Mouse (Mus musculus): ENCODE data around the gene Adcy3. TPM values are rescaled to one million over a fixed set of nuclear protein-coding genes. Genes with fewer than 3 reads are reported as not detected.
A peak's percentile ranks its signal among the peaks of the same experiment; 100 is the strongest.

Gene Adcy3
- total RNA-seq (2021): 1 to 10 TPM; 3.4 to 5.2 TPM
- long read RNA-seq, experiment 1, full-length matches to known transcripts: 1 of 5 reads
- long read RNA-seq, experiment 1, partial matches to known transcripts: 1 of 5 reads
- long read RNA-seq, experiment 1, other reads (novel, unspliced or antisense): 3 of 5 reads
- long read RNA-seq, experiment 2: 0 reads

DNA sequence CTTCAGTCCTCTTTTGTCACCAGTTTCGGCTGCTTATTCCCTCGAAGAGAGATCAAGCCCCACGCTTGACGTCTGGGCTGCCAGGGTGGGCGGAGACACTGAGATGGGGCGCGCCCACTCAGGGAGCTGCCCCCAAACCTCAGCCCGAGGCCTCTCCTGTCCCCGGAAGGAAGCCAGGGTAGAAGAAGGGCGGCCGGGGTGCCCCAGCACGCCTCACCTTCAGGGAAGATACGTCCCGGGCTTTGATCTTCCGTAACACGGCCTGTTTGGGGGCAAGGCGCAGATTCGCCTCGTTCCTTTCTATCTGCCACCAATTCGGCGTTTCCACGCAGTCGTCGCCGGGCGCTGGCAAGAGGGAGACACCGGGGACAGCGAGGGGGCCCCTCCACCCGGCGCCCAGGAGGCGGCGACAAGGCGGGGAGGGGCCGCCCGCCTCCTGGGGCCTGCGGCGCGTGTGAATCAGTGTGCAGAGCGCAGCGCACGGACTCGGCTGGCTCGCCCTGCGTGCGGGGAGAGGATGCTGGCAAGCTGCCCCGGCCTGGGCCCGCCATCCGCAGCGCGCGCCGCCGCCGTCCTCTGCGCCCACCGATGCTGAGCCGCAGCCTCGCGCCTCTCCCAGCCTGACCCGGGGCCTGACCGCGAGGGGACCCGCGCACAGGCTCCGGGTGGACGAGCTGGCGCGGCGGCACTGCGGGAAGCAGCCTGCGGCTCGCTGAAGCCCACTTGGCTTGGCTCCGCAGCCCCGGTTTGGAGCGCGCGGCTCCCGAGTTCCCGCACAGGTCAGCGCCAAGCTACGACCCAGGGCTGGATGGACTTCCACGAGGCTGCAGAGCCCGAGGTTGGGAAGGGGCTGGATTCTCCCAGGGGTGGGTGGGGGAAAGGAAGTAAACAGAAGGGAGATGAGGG lies at the start of gene Adcy3:
Adcy3 (plus strand) TSS at position 163 of the 906 bp plus-strand sequence.
- peak; percentile 60 to 68 for DNase-seq

DNA sequence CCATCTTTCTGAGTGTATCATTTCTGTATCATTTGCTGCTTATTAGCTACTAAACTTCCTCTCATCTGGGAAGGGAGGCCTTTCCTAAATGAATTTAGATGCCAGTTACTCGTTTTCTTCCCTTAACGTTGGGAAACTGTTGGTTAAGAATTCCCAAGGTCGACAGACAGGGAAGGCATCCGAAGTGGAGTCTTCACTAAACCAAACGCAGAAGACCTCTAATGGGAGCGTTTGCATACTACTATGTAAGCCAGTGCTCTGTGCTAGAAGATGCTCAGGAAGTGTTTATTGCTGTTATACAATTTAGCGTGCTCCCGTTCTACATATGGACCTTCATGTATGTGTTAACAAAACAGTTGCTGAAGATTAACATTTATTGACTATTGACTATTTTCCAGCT lies 49.5 kb upstream of the Adcy3 start:
- no peak for DNase-seq

DNA sequence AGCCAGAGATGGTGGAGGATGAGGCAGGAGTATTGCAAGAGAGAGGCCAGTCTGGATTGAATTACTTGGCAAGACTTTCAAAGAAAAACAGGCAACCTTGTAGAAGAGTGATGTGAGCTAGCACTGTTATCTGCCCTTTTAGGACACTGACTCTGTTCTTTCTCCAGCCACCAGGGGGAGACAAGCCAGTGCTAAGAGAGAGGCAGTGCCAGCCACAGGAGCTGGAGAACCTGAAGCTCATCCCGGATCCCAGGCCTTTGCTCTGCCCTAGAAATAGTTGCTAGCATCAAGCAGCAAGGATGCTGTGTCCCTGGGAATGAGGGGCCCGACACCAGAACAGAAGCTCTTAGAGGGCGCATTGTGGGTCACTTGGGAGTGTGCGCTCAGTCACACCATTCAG lies 25.5 kb upstream of the Adcy3 start:
- peak; percentile 69 to 85 for DNase-seq

DNA sequence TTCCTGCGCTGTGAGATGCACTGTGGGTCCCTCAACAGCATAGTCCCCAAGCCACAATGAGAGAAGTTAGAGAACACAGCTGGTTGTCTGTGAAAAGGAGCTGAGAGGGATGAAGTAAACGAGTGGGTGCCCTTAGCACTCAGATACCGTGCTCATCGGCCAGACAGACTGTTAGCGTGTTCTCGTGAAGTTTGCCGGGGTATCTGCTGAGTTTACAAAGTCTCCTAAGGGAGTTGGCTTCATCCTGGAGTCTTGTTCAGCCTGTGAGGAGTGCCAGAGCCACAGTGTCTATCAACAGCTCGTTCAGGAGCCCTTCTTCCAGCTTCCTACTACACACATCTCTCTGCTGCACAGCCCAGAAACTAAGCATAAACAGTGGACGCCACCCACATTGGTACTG lies 16.8 kb upstream of the Adcy3 start:
- DNase-seq: no peak

DNA sequence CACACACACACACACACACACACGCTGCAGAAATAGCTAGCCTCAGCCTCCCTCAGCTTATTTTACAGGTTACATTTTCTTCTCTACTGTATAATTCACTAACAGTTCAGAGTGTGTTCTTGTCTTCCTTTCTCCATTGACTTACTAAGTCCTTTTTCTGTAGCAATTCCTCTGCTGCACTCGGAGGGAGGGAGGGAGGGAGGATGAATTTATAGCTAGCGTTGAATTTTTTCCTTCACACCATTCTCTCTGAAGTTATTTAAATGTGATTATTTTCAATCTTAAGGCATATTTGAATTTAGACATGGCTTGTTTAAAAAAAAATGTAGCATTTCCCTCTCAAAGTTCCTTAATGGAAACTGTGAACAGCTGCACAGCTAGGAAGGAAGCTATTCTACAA lies 15.8 kb upstream of the Adcy3 start:
- DNase-seq: no peak

DNA sequence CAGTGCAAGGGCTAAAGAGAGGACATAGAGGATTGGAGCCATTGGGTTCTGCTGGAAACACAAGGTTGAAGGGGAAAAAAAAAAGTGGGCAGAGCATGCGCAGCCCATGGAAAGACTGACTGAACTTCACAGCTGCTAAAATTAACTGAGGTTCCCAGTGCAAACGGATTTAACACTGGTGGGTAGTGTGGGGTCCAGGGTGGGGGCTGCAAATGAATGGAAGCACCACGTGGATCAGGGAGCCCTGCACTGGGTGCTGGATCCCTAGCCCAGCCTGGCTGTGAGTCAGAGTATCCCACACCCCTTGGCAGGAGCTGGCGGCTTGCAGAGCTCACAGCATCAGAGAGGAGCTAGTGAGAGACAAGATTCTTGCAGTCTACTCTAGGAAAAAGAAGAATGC lies 15.3 kb upstream of the Adcy3 start:
- no peak for DNase-seq

DNA sequence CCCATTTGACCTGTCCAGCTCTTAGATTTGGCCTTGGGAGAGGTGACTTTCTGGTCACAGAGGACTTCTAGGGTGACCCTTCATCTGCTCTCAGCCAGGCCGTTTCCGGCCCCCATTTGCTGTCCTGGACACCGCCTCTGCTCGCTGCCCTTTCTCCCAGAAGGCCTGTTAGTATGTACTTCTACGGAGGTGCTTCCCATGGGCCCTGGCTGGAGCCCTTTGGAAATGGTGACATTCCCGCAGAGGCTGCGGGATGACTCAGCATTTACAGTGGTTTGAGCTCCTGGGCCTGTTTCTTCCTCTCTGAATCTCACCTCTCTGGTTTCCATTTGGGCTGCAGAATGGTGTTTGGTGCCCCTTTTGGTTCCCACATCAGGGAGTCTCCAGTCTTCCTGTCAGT lies 5.6 kb upstream of the Adcy3 start:
- no peak for DNase-seq

DNA sequence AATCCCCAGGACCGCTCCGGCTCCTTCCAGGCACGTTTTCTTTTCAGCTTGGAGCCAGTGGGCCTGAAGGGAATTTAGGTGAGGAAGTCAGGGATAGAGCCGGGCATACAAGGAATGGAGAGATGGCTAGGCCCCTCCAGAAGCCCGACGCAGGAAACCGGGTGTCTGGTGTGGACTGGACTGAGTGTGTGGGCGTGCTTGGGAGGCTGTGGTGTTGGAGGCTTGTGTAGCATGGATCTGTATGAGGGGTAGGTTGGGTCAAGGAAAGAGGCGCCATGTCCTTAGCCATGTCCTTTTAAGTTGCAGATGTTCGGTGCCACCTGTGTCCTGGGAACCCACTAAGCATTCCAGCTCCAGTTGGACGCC lies 927 bp downstream of the Adcy3 start:
- DNase-seq: no peak

DNA sequence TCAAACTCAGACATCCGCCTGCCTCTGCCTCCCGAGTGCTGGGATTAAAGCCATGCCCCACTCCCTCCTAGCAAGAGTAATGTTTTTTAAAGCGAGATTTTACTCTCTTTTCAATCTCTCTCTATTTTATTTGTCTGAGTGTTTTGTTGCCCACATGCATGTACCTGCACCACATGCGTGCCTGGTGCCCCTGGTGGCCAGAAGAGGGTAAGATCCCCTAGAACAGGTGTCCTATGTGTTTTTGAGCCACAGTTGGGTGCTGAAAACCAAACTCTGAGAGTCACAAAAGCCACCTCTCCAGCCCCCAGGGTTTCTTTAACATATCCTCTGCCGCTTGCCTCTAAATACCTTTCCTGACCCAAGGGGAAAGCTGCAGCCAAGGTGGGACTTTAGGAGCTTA lies 10.3 kb downstream of the Adcy3 start:
- no peak for DNase-seq

DNA sequence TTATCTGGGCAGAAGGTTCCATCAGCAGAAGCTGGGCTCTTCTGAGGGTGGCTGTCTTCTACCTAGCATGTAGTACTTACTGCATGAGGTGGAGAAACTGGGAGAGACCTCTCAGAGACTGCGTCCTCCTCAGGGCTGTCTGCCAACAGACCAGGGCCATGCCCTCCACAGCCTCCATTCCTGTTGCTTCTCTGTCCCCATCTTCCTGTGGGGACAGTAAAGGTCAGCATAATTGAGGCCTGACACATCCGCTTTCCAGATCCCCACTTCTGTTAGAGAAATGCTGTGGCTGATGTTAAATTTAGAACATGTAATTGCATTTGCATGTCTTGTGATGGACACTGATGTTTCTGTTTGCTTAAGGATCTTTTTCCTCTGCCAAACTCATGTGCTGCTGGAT lies 18.0 kb downstream of the Adcy3 start:
- DNase-seq: peak in 1 of 2 experiments; percentile 43

DNA sequence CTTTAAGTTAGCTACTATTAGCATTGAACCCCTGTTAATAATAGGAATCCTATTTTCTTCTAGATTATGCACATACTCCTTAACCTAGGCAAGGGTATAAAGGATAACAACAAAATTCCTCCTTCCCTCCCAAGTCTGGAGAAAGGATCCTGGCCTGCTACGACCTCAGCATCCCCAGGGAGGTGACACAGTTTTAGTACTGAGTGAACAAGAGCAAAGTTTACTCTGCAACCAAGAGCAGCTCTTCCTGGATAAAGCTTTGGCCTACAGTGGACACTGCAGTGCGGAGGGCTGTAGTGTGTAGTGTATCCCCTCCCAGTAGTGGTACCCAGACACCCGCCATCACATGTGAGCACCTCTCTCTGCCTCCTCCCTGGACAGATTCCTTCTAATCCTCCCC lies 19.1 kb downstream of the Adcy3 start:
- DNase-seq: peak; percentile 60 to 69

DNA sequence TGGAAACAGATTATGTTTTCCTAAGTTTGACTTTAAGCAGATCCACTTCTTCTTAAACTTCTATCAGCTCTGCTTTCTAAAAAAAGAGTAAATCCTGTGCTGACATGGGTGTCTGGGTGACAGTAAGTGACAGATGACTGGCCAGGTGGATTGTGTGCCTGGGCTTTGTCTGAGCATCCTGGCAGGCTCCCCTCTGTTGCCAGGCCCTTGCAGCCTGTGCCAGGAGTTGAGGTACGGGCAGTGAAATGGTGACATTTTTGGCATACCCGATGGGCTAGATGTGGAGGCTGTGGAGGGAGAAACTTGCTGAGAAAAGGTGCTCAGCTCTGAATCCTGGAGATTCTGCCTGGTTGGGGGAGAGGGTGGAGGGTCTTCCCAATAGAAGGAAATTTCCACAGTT lies 24.6 kb downstream of the Adcy3 start:
- peak; percentile 22 to 34 for DNase-seq

DNA sequence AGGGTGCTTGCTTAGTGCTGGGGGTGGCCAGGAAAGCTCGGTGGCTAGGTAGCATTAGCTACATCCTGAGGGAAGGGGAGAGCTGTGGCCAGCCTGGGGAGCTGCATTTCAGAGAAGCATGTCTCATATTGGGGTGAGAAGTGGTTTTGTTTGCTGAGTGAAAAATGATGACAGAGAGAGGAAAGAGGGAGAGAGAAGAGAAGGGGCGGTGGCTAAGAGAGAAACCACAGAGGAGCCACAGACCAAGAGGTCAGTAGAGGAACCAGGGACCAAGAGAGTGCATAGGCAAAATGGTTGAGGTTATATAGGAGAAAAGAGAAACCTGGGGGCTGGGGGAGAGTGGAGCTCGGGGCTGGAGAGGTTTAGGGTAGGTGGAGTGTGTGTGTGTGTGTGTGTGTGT lies 25.3 kb downstream of the Adcy3 start:
- no peak for DNase-seq

DNA sequence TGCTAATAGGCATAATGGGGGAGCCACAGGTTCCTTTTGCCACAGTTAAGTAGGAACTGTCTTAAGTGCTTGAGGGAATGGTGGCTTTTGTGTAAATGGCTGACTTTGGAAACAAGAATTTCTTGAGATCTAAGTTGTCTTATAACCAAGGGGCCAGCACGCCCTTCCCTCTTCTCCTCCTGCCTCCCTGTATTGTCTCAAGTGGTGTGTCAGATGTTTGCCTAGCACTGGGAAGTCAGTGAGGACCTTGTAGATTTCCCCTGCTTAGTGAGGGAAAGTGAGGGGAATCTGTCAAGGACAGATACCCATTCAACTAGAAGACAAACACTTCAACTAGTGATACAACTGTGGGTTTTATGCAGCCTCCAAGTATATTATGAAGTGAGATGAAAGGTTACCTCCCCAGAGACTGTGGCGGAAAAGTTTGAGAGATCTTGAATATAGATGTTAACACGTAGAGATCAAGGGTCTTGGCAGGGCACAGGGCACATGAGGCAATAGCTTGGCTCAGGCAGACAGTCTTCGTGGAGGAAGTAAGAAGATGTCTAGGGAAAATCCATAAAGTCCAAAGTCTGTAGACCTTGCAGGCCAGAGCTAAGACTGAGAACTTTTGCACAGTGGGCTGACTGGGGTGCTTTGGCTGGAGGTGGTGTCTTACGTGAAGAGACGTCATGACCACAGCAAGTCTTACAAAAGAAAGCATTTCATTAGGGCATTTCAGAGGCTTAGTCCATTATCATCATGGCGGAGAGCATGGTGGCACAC lies 26.1 kb downstream of the Adcy3 start:
- DNase-seq: no peak

DNA sequence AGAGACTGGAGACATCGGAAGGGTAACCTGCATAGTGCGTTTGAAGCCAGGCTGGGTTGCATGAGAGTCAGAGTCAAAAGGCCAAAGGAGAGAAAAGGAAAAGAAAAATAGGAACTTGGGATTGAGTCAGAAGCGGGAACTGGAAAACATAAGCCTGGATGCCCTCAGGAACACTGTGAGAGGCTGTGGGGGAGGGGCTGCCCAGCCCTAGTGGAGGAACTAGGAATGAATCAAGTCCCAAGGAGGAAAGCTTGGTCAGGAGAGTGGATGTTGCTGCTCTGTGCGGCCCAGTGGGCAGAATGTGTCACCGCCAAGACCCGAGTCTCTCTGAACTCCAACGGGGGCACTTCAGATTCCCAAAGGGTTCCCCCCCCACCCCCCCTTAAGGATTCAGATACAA lies 27.4 kb downstream of the Adcy3 start:
- DNase-seq: peak in 1 of 2 experiments; percentile 24

DNA sequence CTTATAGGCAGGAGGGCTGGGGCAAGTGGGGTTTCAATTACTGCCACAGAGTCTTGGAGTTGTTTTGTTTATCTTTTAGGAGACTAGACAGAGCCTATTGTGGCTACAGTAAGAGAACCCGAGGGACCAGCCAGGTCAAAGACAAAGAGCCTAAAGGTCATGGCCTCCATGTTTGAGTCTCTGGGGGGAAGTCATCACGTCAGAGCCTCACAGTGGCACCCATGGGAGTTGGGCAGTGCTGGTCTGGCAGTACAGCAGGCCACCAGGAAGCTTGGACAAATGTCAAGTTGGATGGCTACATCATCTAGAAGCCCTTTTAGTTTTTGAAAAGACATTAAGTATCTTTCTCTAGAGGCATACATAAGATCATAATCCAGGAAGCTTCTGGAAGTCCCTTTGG lies 30.0 kb downstream of the Adcy3 start:
- peak in 1 of 2 experiments; percentile 26 for DNase-seq

DNA sequence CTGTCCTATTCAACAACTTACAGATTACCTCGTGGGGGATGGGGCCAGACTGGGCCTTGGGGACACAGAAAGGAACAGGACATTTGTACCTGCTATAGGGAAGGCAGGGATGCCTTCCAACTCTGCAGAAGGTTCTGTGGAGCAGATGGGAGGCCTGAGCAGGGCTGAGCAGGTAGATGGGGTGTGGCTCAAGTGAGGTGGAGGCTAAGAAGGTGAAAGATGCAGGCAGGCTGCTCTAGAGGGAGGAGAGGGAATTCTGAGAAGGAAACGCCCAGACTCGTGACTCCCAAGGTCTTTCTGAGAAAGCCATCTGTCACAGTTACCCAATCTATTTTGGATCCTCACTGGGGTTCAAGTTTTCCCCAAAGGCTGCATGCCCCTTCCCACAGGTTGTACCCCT lies 34.1 kb downstream of the Adcy3 start:
- no peak for DNase-seq

DNA sequence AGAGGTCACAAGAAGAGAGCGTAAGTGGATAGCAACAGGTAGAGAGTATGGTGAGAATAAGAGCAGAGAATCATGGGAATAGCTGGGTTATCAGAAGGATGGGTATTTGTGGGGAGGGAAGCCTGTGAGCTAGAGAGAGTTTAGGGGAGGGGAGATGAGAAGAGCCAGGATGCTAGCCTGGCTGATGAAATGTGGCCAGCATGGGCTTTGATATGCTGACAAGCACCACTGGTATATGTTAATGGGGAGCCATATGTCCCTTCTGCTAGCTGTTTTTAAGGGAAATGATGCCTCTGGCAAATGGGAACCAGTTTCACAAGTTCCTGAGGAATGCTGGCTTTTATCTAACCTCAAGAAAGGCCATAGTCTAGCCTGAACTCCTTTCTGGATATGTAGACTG lies 36.2 kb downstream of the Adcy3 start:
- DNase-seq: no peak

DNA sequence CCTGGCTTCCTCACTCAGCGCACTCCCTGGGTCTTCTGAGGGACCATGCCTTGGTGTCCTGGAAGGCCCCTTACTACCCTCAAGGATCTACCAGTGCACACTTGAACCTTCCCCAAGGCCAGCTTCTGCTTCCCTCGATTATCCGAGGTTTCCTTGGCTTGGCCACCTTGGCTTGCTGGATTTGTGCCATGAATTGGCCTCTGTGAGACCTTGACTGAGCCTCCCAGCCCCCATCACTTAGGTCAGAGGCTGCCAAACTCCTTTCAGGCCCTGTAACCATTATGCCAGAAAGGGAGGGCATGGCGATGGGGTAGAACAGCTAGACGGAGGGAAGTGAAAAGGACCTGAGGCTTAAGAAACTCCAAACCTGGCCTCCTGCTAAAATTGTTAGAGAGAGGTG lies 36.7 kb downstream of the Adcy3 start:
- DNase-seq: no peak

DNA sequence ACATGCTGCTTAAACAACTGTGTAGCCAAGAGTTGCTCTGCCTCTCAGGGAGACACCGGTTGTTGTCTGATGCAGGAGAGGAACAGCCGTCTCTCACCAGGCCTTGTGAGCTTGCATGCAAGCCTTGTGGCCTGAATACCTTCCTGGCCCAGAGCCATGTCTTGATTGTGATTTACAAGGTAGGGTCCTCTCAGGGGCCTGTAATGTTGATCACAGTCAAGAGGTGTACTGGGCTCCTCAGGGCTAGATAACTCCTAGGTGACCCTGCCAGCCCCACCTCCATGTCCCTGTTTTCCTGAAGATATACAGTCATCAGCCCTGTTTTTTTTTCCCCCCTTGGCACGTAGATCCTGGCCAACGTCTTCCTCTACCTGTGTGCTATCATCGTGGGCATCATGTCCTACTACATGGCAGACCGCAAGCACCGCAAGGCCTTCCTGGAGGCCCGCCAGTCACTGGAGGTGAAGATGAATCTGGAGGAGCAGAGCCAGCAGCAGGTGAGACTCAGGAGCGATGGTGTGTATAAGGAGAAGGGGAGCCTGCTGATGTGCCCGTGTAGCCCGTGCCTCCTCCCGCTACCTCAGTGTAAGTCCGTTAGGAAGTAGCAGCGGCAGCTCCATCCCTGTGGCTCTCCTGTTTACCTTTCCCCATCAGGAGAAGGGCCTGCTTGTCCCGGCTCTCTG lies 40.3 kb downstream of the Adcy3 start:
- DNase-seq: no peak

DNA sequence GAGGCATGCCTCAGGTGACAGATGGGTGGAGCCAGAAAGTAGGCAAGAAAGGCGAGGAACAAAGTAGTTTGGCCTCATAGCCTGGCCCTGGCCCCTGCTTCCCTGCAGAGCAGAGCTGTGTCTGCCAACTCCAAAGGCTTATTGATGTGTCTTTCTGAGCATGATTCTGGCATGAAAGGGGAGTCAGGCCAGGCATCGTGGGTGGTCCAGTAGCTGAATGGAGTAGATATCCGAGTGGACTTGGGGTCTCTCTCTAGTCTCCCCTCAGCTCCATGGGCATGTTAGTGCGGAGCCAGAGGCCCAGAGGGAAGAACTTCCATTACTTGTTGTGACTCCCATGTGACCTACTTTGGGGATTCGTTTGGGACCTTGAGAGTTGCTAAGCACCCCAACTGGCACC lies 45.9 kb downstream of the Adcy3 start:
- no peak for DNase-seq

DNA sequence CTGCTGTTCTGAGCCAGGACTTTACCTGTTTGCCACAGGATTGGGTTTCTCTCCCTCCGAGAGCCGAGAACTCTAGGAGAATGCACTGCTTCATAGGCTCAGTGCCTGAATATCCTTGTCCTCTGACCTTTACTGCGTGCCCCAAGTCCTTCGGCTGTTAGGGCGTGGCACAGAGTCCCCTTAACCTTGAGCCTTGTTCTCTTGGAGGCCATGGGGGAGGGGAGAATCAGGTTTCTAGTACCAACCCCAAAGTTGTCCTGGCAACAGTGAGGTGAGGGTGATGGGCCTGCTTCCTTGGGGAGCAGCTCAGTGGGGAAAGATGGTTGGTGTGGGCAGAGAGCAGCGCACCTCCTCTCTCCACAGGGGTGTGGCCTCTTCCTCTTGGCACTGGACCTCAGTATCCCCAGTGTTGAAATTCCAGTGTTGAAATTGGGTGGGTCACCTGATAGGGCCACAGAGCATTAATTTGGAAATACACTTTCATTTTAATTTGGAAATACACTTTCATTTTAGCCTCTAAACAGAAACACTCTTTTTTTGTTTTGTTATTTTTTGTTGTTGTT lies 46.8 kb downstream of the Adcy3 start:
- no peak for DNase-seq

Measured in heart, adult 18-20 months (tissue).